Mouse (Mus musculus) left cerebral cortex, adult 11 months (tissue): ENCODE measurements around the gene Tox2.
A peak's percentile ranks its signal among the peaks of the same experiment; 100 is the strongest.

Experiments
- DNase-seq: peaks from one replicate; pipeline ENCODE4 v3.0.0; 2022; ENCODE audit warnings: low spot score

Tox2 gene

GRCm38 (mm10) chr2:163202884-163203634 is at the start of gene Tox2:
Gene Tox2 (plus strand): TSS chr2:163203125.
- peak; percentile 55 for DNase-seq

- no peak for DNase-seq
Observed at GRCm38 (mm10) chr2:163154673-163155072, 48.3 kb upstream of the Tox2 start.

GRCm38 (mm10) chr2:163158979-163159378 is 43.9 kb upstream of the Tox2 start:
- no peak for DNase-seq

GRCm38 (mm10) chr2:163164461-163164990 is 38.4 kb upstream of the Tox2 start:
- DNase-seq, result no peak

- no peak for DNase-seq
Observed at GRCm38 (mm10) chr2:163166067-163166805, 36.7 kb upstream of the Tox2 start.

GRCm38 (mm10) chr2:163171891-163172290 is 31.0 kb upstream of the Tox2 start:
- no peak for DNase-seq

GRCm38 (mm10) chr2:163174066-163174465 is 28.9 kb upstream of the Tox2 start:
- no peak for DNase-seq

GRCm38 (mm10) chr2:163175831-163176230 is 27.1 kb upstream of the Tox2 start:
- no peak for DNase-seq

GRCm38 (mm10) chr2:163176502-163176901 is 26.4 kb upstream of the Tox2 start:
- no peak for DNase-seq

GRCm38 (mm10) chr2:163187552-163187951 is 15.4 kb upstream of the Tox2 start:
- no peak for DNase-seq

- DNase-seq, result no peak
Observed at GRCm38 (mm10) chr2:163189596-163189995, 13.3 kb upstream of the Tox2 start.

- DNase-seq, result no peak
Observed at GRCm38 (mm10) chr2:163190004-163190441, 12.9 kb upstream of the Tox2 start.

GRCm38 (mm10) chr2:163192485-163192884 is 10.4 kb upstream of the Tox2 start:
- DNase-seq, result no peak

- no peak for DNase-seq
Observed at GRCm38 (mm10) chr2:163194015-163194414, 8.9 kb upstream of the Tox2 start.

- DNase-seq, result no peak
Observed at GRCm38 (mm10) chr2:163194543-163194942, 8.4 kb upstream of the Tox2 start.

- DNase-seq, result no peak
Observed at GRCm38 (mm10) chr2:163195106-163195833, 7.7 kb upstream of the Tox2 start.

- no peak for DNase-seq
Observed at GRCm38 (mm10) chr2:163195834-163196145, 7.1 kb upstream of the Tox2 start.

GRCm38 (mm10) chr2:163201897-163202296 is 1.0 kb upstream of the Tox2 start:
- DNase-seq, result no peak

GRCm38 (mm10) chr2:163202553-163202883 is 407 bp upstream of the Tox2 start:
- no peak for DNase-seq

- no peak for DNase-seq
Observed at GRCm38 (mm10) chr2:163203635-163204547, 966 bp downstream of the Tox2 start.

- no peak for DNase-seq
Observed at GRCm38 (mm10) chr2:163204548-163205261, 1.8 kb downstream of the Tox2 start.
